Mouse (Mus musculus) G1E-ER4 (cell line): ENCODE measurements around the gene Olfr678. TPM values are rescaled to one million over a fixed set of nuclear protein-coding genes. Genes with fewer than 3 reads are reported as not detected.
"Not testable (repeated sequence)": the region's sequence is repeated elsewhere in the genome, so short reads cannot be mapped to it uniquely, and the experiment has no call there.

Source experiments
- GATA1 ChIP-seq: IDR thresholded peaks from one replicate; pipeline ENCODE4 v1.8.0; 2012; ENCODE audit warnings: low read length, inconsistent platforms
- polyA plus RNA-seq: library from polyadenylated mRNA; stranded (reverse); fragments of >175 nt; gene quantifications from 2 replicates; pipeline ENCODE4 v1.2.3, GENCODE M21; 2012

Olfr678 gene
- not detected in 2 replicates for polyA plus RNA-seq

GRCm38 (mm10) chr7:105064175-105064574 lies at the start of gene Olfr678:
Gene Olfr678 (plus strand): TSS chr7:105064475.
- TF ChIP-seq GATA1 = no peak

GRCm38 (mm10) chr7:105022530-105022929 lies 41.7 kb upstream of the Olfr678 start:
- TF ChIP-seq GATA1 = no peak

GRCm38 (mm10) chr7:105028360-105028759 lies 35.9 kb upstream of the Olfr678 start, which contains the start of gene Olfr675:
Gene Olfr675 (minus strand): TSS chr7:105028460.
- TF ChIP-seq GATA1 = no peak

GRCm38 (mm10) chr7:105032398-105032797 lies 31.9 kb upstream of the Olfr678 start, which contains the start of gene Olfr676:
Gene Olfr676 (plus strand): TSS chr7:105032698.
- no peak for TF ChIP-seq GATA1

GRCm38 (mm10) chr7:105058951-105059350 lies 5.3 kb upstream of the Olfr678 start:
- no peak for TF ChIP-seq GATA1

GRCm38 (mm10) chr7:105080905-105081304 lies 16.6 kb downstream of the Olfr678 start, which contains the start of gene Olfr679:
Gene Olfr679 (plus strand): TSS chr7:105081205.
- no peak for TF ChIP-seq GATA1

GRCm38 (mm10) chr7:105092717-105093116 lies 28.4 kb downstream of the Olfr678 start, which contains the start of gene Olfr680-ps1:
Gene Olfr680-ps1 (minus strand): TSS chr7:105092817.
- TF ChIP-seq GATA1 = not testable (repeated sequence)

- TF ChIP-seq GATA1 = no peak
Observed at GRCm38 (mm10) chr7:105116536-105116935, 52.3 kb downstream of the Olfr678 start, which contains the start of gene Olfr681. Gene Olfr681 (plus strand): TSS chr7:105116836.

Other genes with a start within 250 kb of the Olfr678 start
- not detected in 2 replicates for gene Usp17lb, start 221.9 kb upstream of the Olfr678 start, polyA plus RNA-seq
- not detected in 2 replicates for gene Usp17la, start 207.5 kb upstream of the Olfr678 start, polyA plus RNA-seq
- gene Olfr665, start 186.4 kb upstream of the Olfr678 start, polyA plus RNA-seq = not detected in 2 replicates
- gene Olfr666, start 168.5 kb upstream of the Olfr678 start, polyA plus RNA-seq = not detected in 2 replicates
- gene Olfr667, start 143.0 kb upstream of the Olfr678 start, polyA plus RNA-seq = not detected in 2 replicates
- gene Olfr668, start 136.4 kb upstream of the Olfr678 start, polyA plus RNA-seq = not detected in 2 replicates
- gene Olfr669, start 130.2 kb upstream of the Olfr678 start, polyA plus RNA-seq = not detected in 2 replicates
- gene Olfr670, start 101.9 kb upstream of the Olfr678 start, polyA plus RNA-seq = not detected in 2 replicates
- not detected in 2 replicates for gene Olfr671, start 85.3 kb upstream of the Olfr678 start, polyA plus RNA-seq
- gene Olfr672, start 62.4 kb upstream of the Olfr678 start, polyA plus RNA-seq = not detected in 2 replicates
- not detected in 2 replicates for gene Olfr675, start 36.0 kb upstream of the Olfr678 start, polyA plus RNA-seq
- gene Olfr676, start 31.8 kb upstream of the Olfr678 start, polyA plus RNA-seq = not detected in 2 replicates
- not detected in 2 replicates for gene Olfr677, start 13.1 kb upstream of the Olfr678 start, polyA plus RNA-seq
- gene Olfr679, start 16.7 kb downstream of the Olfr678 start, polyA plus RNA-seq = not detected in 2 replicates
- not detected in 2 replicates for gene Olfr680-ps1, start 28.3 kb downstream of the Olfr678 start, polyA plus RNA-seq
- gene Olfr681, start 52.4 kb downstream of the Olfr678 start, polyA plus RNA-seq = not detected in 2 replicates
- gene Olfr683, start 82.5 kb downstream of the Olfr678 start, polyA plus RNA-seq = not detected in 2 replicates
- gene Olfr684, start 99.2 kb downstream of the Olfr678 start, polyA plus RNA-seq = not detected in 2 replicates
- gene Olfr685, start 121.5 kb downstream of the Olfr678 start, polyA plus RNA-seq = not detected in 2 replicates
- gene Olfr686, start 143.0 kb downstream of the Olfr678 start, polyA plus RNA-seq = not detected in 2 replicates
- not detected in 2 replicates for gene Olfr688, start 223.6 kb downstream of the Olfr678 start, polyA plus RNA-seq
- not detected in 2 replicates for gene Olfr689, start 246.7 kb downstream of the Olfr678 start, polyA plus RNA-seq